Mouse (Mus musculus) embryonic fibroblast, embryonic 13.5 days (primary cell): ENCODE measurements around the gene Elf5.

ENCODE experiments used
- CTCF ChIP-seq: IDR thresholded peaks from 2 replicates; pipeline ENCODE4 v1.5.1; 2011; ENCODE audit warnings: mild to moderate bottlenecking, control low read depth, low read length, moderate library complexity, borderline replicate concordance; ENCODE audit not compliant: insufficient read depth
- POLR2A ChIP-seq: IDR thresholded peaks from 2 replicates; pipeline ENCODE4 v1.6.1; 2011; ENCODE audit warnings: low read depth, mild to moderate bottlenecking, control low read depth, low read length, moderate library complexity

GRCm38 (mm10) chr2:103400691-103401090, 10.8 kb upstream of the Elf5 start:
- TF ChIP-seq CTCF, result no peak
- no peak for TF ChIP-seq POLR2A
